Mouse (Mus musculus) CD4-positive, CD25-positive, alpha-beta regulatory T cell, adult 2 months (primary cell): ENCODE results near the gene Mpp2.

ENCODE experiments used
- DNase-seq: peaks from one replicate; pipeline ENCODE4 v3.0.0-alpha.2; 2012; ENCODE audit warnings: low read depth, low spot score

Gene Mpp2

GRCm38 (mm10) chr11:102036336-102036735 is 52.0 kb downstream of the Mpp2 start:
- DNase-seq, result no peak

- DNase-seq, result no peak
Observed at GRCm38 (mm10) chr11:102035456-102035960, 52.8 kb downstream of the Mpp2 start.

GRCm38 (mm10) chr11:102034887-102035286 is 53.4 kb downstream of the Mpp2 start:
- no peak for DNase-seq

GRCm38 (mm10) chr11:102033055-102033591 is 55.2 kb downstream of the Mpp2 start:
- DNase-seq, result no peak

- no peak for DNase-seq
Observed at GRCm38 (mm10) chr11:102031149-102031548, 57.2 kb downstream of the Mpp2 start.

- DNase-seq, result no peak
Observed at GRCm38 (mm10) chr11:102029966-102030365, 58.3 kb downstream of the Mpp2 start.

GRCm38 (mm10) chr11:102029304-102029703 is 59.0 kb downstream of the Mpp2 start:
- no peak for DNase-seq

GRCm38 (mm10) chr11:102028087-102028816 is 60.1 kb downstream of the Mpp2 start, which contains the start of gene Mpp3:
Gene Mpp3, minus strand, starts transcription at chr11:102028461.
- no peak for DNase-seq

- DNase-seq, result no peak
Observed at GRCm38 (mm10) chr11:102027361-102028017, 60.8 kb downstream of the Mpp2 start.

GRCm38 (mm10) chr11:102026694-102027360 is 61.5 kb downstream of the Mpp2 start:
- peak; percentile 12 for DNase-seq

- DNase-seq, result no peak
Observed at GRCm38 (mm10) chr11:102025991-102026660, 62.2 kb downstream of the Mpp2 start.

- DNase-seq, result no peak
Observed at GRCm38 (mm10) chr11:102025354-102025753, 63.0 kb downstream of the Mpp2 start.

GRCm38 (mm10) chr11:102024875-102025274 is 63.4 kb downstream of the Mpp2 start:
- no peak for DNase-seq

- DNase-seq, result no peak
Observed at GRCm38 (mm10) chr11:102024084-102024758, 64.1 kb downstream of the Mpp2 start.

- DNase-seq, result no peak
Observed at GRCm38 (mm10) chr11:102023406-102023805, 64.9 kb downstream of the Mpp2 start.

GRCm38 (mm10) chr11:102021196-102021595 is 67.1 kb downstream of the Mpp2 start:
- DNase-seq, result no peak

- DNase-seq, result no peak
Observed at GRCm38 (mm10) chr11:102019736-102020135, 68.6 kb downstream of the Mpp2 start.

GRCm38 (mm10) chr11:102016136-102016535 is 72.2 kb downstream of the Mpp2 start:
- no peak for DNase-seq

GRCm38 (mm10) chr11:102015472-102015871 is 72.8 kb downstream of the Mpp2 start:
- DNase-seq, result no peak

- no peak for DNase-seq
Observed at GRCm38 (mm10) chr11:102013201-102013600, 75.1 kb downstream of the Mpp2 start.

- DNase-seq, result no peak
Observed at GRCm38 (mm10) chr11:102011510-102011909, 76.8 kb downstream of the Mpp2 start.
